ENCODE assay signal across 20 mouse cellular contexts in the genomic region with DNA sequence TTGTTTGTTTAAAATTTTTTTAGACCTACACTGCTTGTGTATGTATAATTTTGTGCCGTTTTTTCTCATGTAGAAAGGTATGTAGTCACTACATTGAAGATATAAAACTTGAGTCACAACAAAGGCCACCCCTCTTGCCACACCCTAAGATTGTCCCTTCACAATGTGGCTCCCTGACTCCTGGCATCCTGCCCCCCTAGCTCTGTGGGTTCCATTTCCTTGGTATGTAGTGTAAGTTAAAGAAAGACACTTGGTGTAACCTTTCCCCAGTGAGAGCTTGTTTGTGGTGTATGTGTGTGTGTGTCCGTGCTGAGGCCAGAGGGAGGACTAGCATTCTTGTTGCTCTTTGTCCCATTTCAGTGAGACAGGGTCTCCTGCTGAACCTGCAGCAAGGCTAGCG. TPM values are rescaled to one million over a fixed set of nuclear protein-coding genes. Genes with fewer than 3 reads are reported as not detected.
DNase-seq lines count a peak whose midpoint lies in the region; ATAC-seq and TF ChIP-seq lines count a peak whose summit lies in the region.
"Had no signal": no experiment of that assay in that cellular context is flagged by ENCODE, and none has a peak within 500 bp of the region (broad histone marks: within the 10 kb centered on the region; RNA-seq: fewer than 3 reads in every experiment).

No protein-coding gene starts in this region.

- H3K4me3 ChIP-seq in stomach, postnatal 0 days (ENCODE audit: low read depth, low read length) = no peak overlapping the region
- H3K4me3 ChIP-seq in forebrain, embryonic 13.5 days = no peak overlapping the region
- H3K4me3 ChIP-seq in forebrain, embryonic 14.5 days (ENCODE audit: low read depth, low read length) = no peak overlapping the region
- H3K4me3 ChIP-seq: embryonic facial prominence, embryonic 13.5 days; forebrain, embryonic 12.5 days; gastrocnemius, adult 2 months; heart, embryonic 10.5 days; hindbrain, embryonic 13.5 days had no signal

- no peaks in the 10 kb centered on the region for H3K9me3 ChIP-seq in stomach, postnatal 0 days (ENCODE audit: control insufficient read depth, low read length)
- H3K9me3 ChIP-seq in forebrain, embryonic 13.5 days (replicated peaks) = no peaks in the 10 kb centered on the region
- no peaks in the 10 kb centered on the region for H3K9me3 ChIP-seq in forebrain, embryonic 14.5 days (replicated peaks; ENCODE audit: control insufficient read depth, low read length)
- H3K9me3 ChIP-seq: embryonic facial prominence, embryonic 13.5 days; forebrain, embryonic 12.5 days; heart, embryonic 10.5 days; hindbrain, embryonic 13.5 days had no signal

- H3K27ac ChIP-seq in stomach, postnatal 0 days (replicated peaks) = 0 out of 2 replicates have a peak overlapping the region, but pooled peaks have one; percentile 13
- no peak overlapping the region for H3K27ac ChIP-seq in forebrain, embryonic 13.5 days
- no peak overlapping the region for H3K27ac ChIP-seq in forebrain, embryonic 14.5 days (ENCODE audit: low read depth, low read length)
- H3K27ac ChIP-seq: embryonic facial prominence, embryonic 13.5 days; forebrain, embryonic 12.5 days; heart, embryonic 10.5 days; hindbrain, embryonic 13.5 days; hindbrain, postnatal 0 days had no signal

- WGBS in stomach, postnatal 0 days = 70% methylated on average over 3 of the region's 3 CpGs
- 85% methylated on average over 3 of the region's 3 CpGs for WGBS in forebrain, embryonic 13.5 days
- WGBS in forebrain, embryonic 14.5 days = 75% methylated on average over 3 of the region's 3 CpGs

- peak; percentile 80 for DNase-seq in 416B (ENCODE audit: low read depth)
- DNase-seq in CD4-positive, CD25-positive, alpha-beta regulatory T cell, adult 2 months (ENCODE audit: low read depth, low spot score) = peak; percentile 34
- no peak for DNase-seq in stomach, postnatal 0 days (ENCODE audit: low spot score)
- no peak for DNase-seq in forebrain, embryonic 14.5 days (ENCODE audit: low spot score)
- DNase-seq: adrenal gland, postnatal 10 days; cerebellum, adult 11 months; cerebellum, adult 8-10 months; cerebellum, postnatal 14 days; gastrocnemius, adult 2 months; gastrocnemius, postnatal 25 days; heart, adult 18-20 months; heart, postnatal 10 days had no signal

- H3K36me3 ChIP-seq in stomach, postnatal 0 days (ENCODE audit: control insufficient read depth, insufficient read depth, low read length) = no peaks in the 10 kb centered on the region
- H3K36me3 ChIP-seq in forebrain, embryonic 13.5 days (ENCODE audit: poor library complexity, severe bottlenecking) = no peaks in the 10 kb centered on the region
- no peaks in the 10 kb centered on the region for H3K36me3 ChIP-seq in forebrain, embryonic 14.5 days (ENCODE audit: control insufficient read depth, insufficient read depth, low read length)
- H3K36me3 ChIP-seq: embryonic facial prominence, embryonic 13.5 days; forebrain, embryonic 12.5 days; hindbrain, embryonic 13.5 days had no signal

- ATAC-seq in granulocyte monocyte progenitor cell, adult 5-6 weeks (replicated peaks; ENCODE audit: poor library complexity, severe bottlenecking) = 0 out of 2 replicates have a peak, but pooled peaks have one; percentile 24
- ATAC-seq in stomach, postnatal 0 days (ENCODE audit: low FRiP score, low TSS enrichment) = peak; percentile 13; the same call in 1 of the 2 replicates
- no peak for ATAC-seq in forebrain, embryonic 13.5 days
- ATAC-seq in forebrain, embryonic 14.5 days = no peak
- ATAC-seq: hindbrain, postnatal 0 days; intestine, embryonic 16.5 days had no signal

- H3K4me2 ChIP-seq in stomach, postnatal 0 days (replicated peaks; ENCODE audit: low read depth) = no peak overlapping the region
- no peak overlapping the region for H3K4me2 ChIP-seq in forebrain, embryonic 13.5 days
- no peak overlapping the region for H3K4me2 ChIP-seq in forebrain, embryonic 14.5 days (ENCODE audit: low read length)
- H3K4me2 ChIP-seq: embryonic facial prominence, embryonic 13.5 days; forebrain, embryonic 12.5 days; hindbrain, embryonic 13.5 days had no signal

- no peak for TF ChIP-seq EP300 in stomach, postnatal 0 days (optimal IDR thresholded peaks at IDR 0.05)

- peaks cover 3% of the 10 kb centered on the region; the same call in 1 of the 2 replicates for H3K4me1 ChIP-seq in stomach, postnatal 0 days (replicated peaks; ENCODE audit: control insufficient read depth, insufficient read depth)
- peaks cover 23% of the 10 kb centered on the region for H3K4me1 ChIP-seq in forebrain, embryonic 13.5 days
- peaks cover 10% of the 10 kb centered on the region; the same call in 1 of the 2 replicates for H3K4me1 ChIP-seq in forebrain, embryonic 14.5 days (ENCODE audit: control insufficient read depth, insufficient read depth, low read length)

- no peak for TF ChIP-seq CTCF in stomach, postnatal 0 days (IDR thresholded peaks at IDR 0.05; ENCODE audit: low read depth)

- H3K9ac ChIP-seq in stomach, postnatal 0 days (ENCODE audit: low read length) = no peak overlapping the region
- no peak overlapping the region for H3K9ac ChIP-seq in forebrain, embryonic 13.5 days
- no peak overlapping the region for H3K9ac ChIP-seq in forebrain, embryonic 14.5 days (ENCODE audit: low read length)
- H3K9ac ChIP-seq: embryonic facial prominence, embryonic 13.5 days; forebrain, embryonic 12.5 days; hindbrain, embryonic 13.5 days had no signal

- no peaks in the 10 kb centered on the region for H3K27me3 ChIP-seq in stomach, postnatal 0 days (ENCODE audit: control insufficient read depth, insufficient read depth, low read length)
- H3K27me3 ChIP-seq in forebrain, embryonic 13.5 days = no peaks in the 10 kb centered on the region
- no peaks in the 10 kb centered on the region for H3K27me3 ChIP-seq in forebrain, embryonic 14.5 days (replicated peaks; ENCODE audit: control insufficient read depth, insufficient read depth, low read length)
- H3K27me3 ChIP-seq: embryonic facial prominence, embryonic 13.5 days; forebrain, embryonic 12.5 days; hindbrain, embryonic 13.5 days had no signal

RNA-seq across cellular contexts. Expression of a gene that starts 23.4 kb away (rescaled TPM):
- total RNA-seq in granulocyte monocyte progenitor cell, adult 5-6 weeks (2014; fragmentation: Nextera tagmentation) = 36.2 and 43.3 TPM in 2 replicates
- 27.2 and 28.6 TPM in 2 replicates for total RNA-seq in granulocyte monocyte progenitor cell, adult 5-6 weeks (2017)
- 23.4 and 25.1 TPM in 2 replicates for polyA plus RNA-seq in stomach, postnatal 0 days (2015; fragmentation: Nextera tagmentation; extraction: Ambion mirVana)
- polyA plus RNA-seq in forebrain, embryonic 13.5 days (2015; fragmentation: Nextera tagmentation; extraction: Ambion mirVana) = 66.6 and 66.7 TPM in 2 replicates
- 58.1 and 67.3 TPM in 2 replicates for polyA plus RNA-seq in forebrain, embryonic 14.5 days (2014; fragmentation: Nextera tagmentation; extraction: Ambion mirVana)

Comparison
In these comparisons a context has a peak if more than half of its experiments do, and no peak if none do; other contexts are left out.
1. DNase-seq: peak in 416B (single experiment) and CD4-positive, CD25-positive, alpha-beta regulatory T cell, adult 2 months (single experiment); none in stomach, postnatal 0 days (single experiment) and forebrain, embryonic 14.5 days (single experiment).
2. ATAC-seq: peak in granulocyte monocyte progenitor cell, adult 5-6 weeks (single experiment) and stomach, postnatal 0 days (single experiment); none in forebrain, embryonic 13.5 days (single experiment) and forebrain, embryonic 14.5 days (single experiment).